Mouse (Mus musculus): ENCODE results near the gene Erich3. TPM values are rescaled to one million over a fixed set of nuclear protein-coding genes. Genes with fewer than 3 reads are reported as not detected.

The Erich3 gene
- total and polyA plus RNA-seq, 2 experiments from 2014 or later = 0.08 TPM; not detected in 1

GRCm38 (mm10) chr3:154633091-154633490, 30.6 kb upstream of the Erich3 start:
- Histone ChIP-seq H3K4me3 (ENCODE audit: low read depth, low read length) (no peak overlapping the region), H3K36me3 (replicated peaks; ENCODE audit: control insufficient read depth, insufficient read depth, low read length) (no peaks in the 10 kb centered on the region), H3K4me1 (ENCODE audit: control insufficient read depth, insufficient read depth) (no peaks in the 10 kb centered on the region), H3K9me3 (replicated peaks; ENCODE audit: control insufficient read depth, low read length) (no peaks in the 10 kb centered on the region), H3K9ac (replicated peaks; ENCODE audit: low read depth, low read length) (no peak overlapping the region), H3K27me3 (ENCODE audit: control insufficient read depth, insufficient read depth, low read length) (no peaks in the 10 kb centered on the region), H3K27ac (ENCODE audit: low read depth) (no peak overlapping the region), H3K4me2 (ENCODE audit: low read depth, low read length) (no peak overlapping the region)
- ATAC-seq (ENCODE audit: insufficient read depth, low read depth) (no peak), DNase-seq (ENCODE audit: low spot score) (no peak)
- TF ChIP-seq EP300 (IDR thresholded peaks at IDR 0.05; ENCODE audit: low read depth) = no peak
- TF ChIP-seq CTCF (IDR thresholded peaks at IDR 0.05; ENCODE audit: low read depth) = no peak
- 88% methylated on average over 5 of the region's 5 CpGs for WGBS

GRCm38 (mm10) chr3:154646638-154647442, 16.8 kb upstream of the Erich3 start:
- no peak for ATAC-seq (ENCODE audit: insufficient read depth, low read depth)
- peak; percentile 29 for DNase-seq (ENCODE audit: low spot score)
- TF ChIP-seq CTCF (IDR thresholded peaks at IDR 0.05; ENCODE audit: low read depth) (peak; percentile 44), EP300 (IDR thresholded peaks at IDR 0.05; ENCODE audit: low read depth) (no peak)
- H3K9ac ChIP-seq (replicated peaks; ENCODE audit: low read depth, low read length) = no peak overlapping the region
- H3K27me3 ChIP-seq (ENCODE audit: control insufficient read depth, insufficient read depth, low read length) = peaks cover 3% of the 10 kb centered on the region; the same call in 1 of the 2 replicates
- H3K27ac ChIP-seq (ENCODE audit: low read depth) = no peak overlapping the region
- H3K36me3 ChIP-seq (replicated peaks; ENCODE audit: control insufficient read depth, insufficient read depth, low read length) = no peaks in the 10 kb centered on the region
- H3K9me3 ChIP-seq (replicated peaks; ENCODE audit: control insufficient read depth, low read length) = no peaks in the 10 kb centered on the region
- H3K4me3 ChIP-seq (ENCODE audit: low read depth, low read length) = peak overlapping the region; percentile 33
- peak overlapping the region; percentile 55 for H3K4me2 ChIP-seq (ENCODE audit: low read depth, low read length)
- no peaks in the 10 kb centered on the region for H3K4me1 ChIP-seq (ENCODE audit: control insufficient read depth, insufficient read depth)
- WGBS = 45% methylated on average over 29 of the region's 29 CpGs

GRCm38 (mm10) chr3:154647443-154647780, 16.2 kb upstream of the Erich3 start:
- H3K27me3 ChIP-seq (ENCODE audit: control insufficient read depth, insufficient read depth, low read length) = peaks cover 8% of the 10 kb centered on the region; the same call in 1 of the 2 replicates
- DNase-seq (ENCODE audit: low spot score) (no peak), ATAC-seq (ENCODE audit: insufficient read depth, low read depth) (no peak)
- H3K4me2 ChIP-seq (ENCODE audit: low read depth, low read length) = peak overlapping the region; percentile 55
- 47% methylated on average over 7 of the region's 7 CpGs for WGBS
- no peaks in the 10 kb centered on the region for H3K36me3 ChIP-seq (replicated peaks; ENCODE audit: control insufficient read depth, insufficient read depth, low read length)
- TF ChIP-seq CTCF (IDR thresholded peaks at IDR 0.05; ENCODE audit: low read depth) = no peak
- no peak for TF ChIP-seq EP300 (IDR thresholded peaks at IDR 0.05; ENCODE audit: low read depth)
- H3K27ac ChIP-seq (ENCODE audit: low read depth) = no peak overlapping the region
- peak overlapping the region; percentile 33; the same call in 1 of the 2 replicates for H3K4me3 ChIP-seq (ENCODE audit: low read depth, low read length)
- H3K9me3 ChIP-seq (replicated peaks; ENCODE audit: control insufficient read depth, low read length) = no peaks in the 10 kb centered on the region
- no peaks in the 10 kb centered on the region for H3K4me1 ChIP-seq (ENCODE audit: control insufficient read depth, insufficient read depth)
- no peak overlapping the region for H3K9ac ChIP-seq (replicated peaks; ENCODE audit: low read depth, low read length)

- Histone ChIP-seq H3K27ac (ENCODE audit: low read depth) (no peak overlapping the region), H3K9me3 (replicated peaks; ENCODE audit: control insufficient read depth, low read length) (no peaks in the 10 kb centered on the region), H3K4me1 (ENCODE audit: control insufficient read depth, insufficient read depth) (peaks cover 4% of the 10 kb centered on the region; the same call in 1 of the 2 replicates), H3K9ac (replicated peaks; ENCODE audit: low read depth, low read length) (no peak overlapping the region), H3K27me3 (ENCODE audit: control insufficient read depth, insufficient read depth, low read length) (peaks cover 11% of the 10 kb centered on the region; the same call in 1 of the 2 replicates), H3K4me2 (ENCODE audit: low read depth, low read length) (no peak overlapping the region), H3K4me3 (ENCODE audit: low read depth, low read length) (no peak overlapping the region), H3K36me3 (replicated peaks; ENCODE audit: control insufficient read depth, insufficient read depth, low read length) (no peaks in the 10 kb centered on the region)
- TF ChIP-seq CTCF (IDR thresholded peaks at IDR 0.05; ENCODE audit: low read depth) (no peak), EP300 (IDR thresholded peaks at IDR 0.05; ENCODE audit: low read depth) (no peak)
- DNase-seq (ENCODE audit: low spot score) = no peak
- WGBS = 72% methylated on average over 20 of the region's 20 CpGs
- no peak for ATAC-seq (ENCODE audit: insufficient read depth, low read depth)
Observed at GRCm38 (mm10) chr3:154649411-154650285, 14.0 kb upstream of the Erich3 start.

GRCm38 (mm10) chr3:154651192-154651821, 12.4 kb upstream of the Erich3 start:
- TF ChIP-seq EP300 (IDR thresholded peaks at IDR 0.05; ENCODE audit: low read depth) = no peak
- no peak for TF ChIP-seq CTCF (IDR thresholded peaks at IDR 0.05; ENCODE audit: low read depth)
- Histone ChIP-seq H3K27me3 (ENCODE audit: control insufficient read depth, insufficient read depth, low read length) (peaks cover 11% of the 10 kb centered on the region; the same call in 1 of the 2 replicates), H3K9ac (replicated peaks; ENCODE audit: low read depth, low read length) (no peak overlapping the region), H3K36me3 (replicated peaks; ENCODE audit: control insufficient read depth, insufficient read depth, low read length) (no peaks in the 10 kb centered on the region), H3K9me3 (replicated peaks; ENCODE audit: control insufficient read depth, low read length) (no peaks in the 10 kb centered on the region), H3K27ac (ENCODE audit: low read depth) (no peak overlapping the region), H3K4me1 (ENCODE audit: control insufficient read depth, insufficient read depth) (peaks cover 6% of the 10 kb centered on the region; the same call in 1 of the 2 replicates), H3K4me2 (ENCODE audit: low read depth, low read length) (no peak overlapping the region), H3K4me3 (ENCODE audit: low read depth, low read length) (no peak overlapping the region)
- DNase-seq (ENCODE audit: low spot score) (no peak), ATAC-seq (ENCODE audit: insufficient read depth, low read depth) (no peak)
- 66% methylated on average over 10 of the region's 10 CpGs for WGBS

All from heart, postnatal 0 days (tissue).